Mouse (Mus musculus): ENCODE results near the gene Tpst1. TPM values are rescaled to one million over a fixed set of nuclear protein-coding genes. Genes with fewer than 3 reads are reported as not detected.

The Tpst1 gene
- total and polyA plus RNA-seq, 3 experiments = 31.7 to 32.3 TPM; not detected in 1

DNA sequence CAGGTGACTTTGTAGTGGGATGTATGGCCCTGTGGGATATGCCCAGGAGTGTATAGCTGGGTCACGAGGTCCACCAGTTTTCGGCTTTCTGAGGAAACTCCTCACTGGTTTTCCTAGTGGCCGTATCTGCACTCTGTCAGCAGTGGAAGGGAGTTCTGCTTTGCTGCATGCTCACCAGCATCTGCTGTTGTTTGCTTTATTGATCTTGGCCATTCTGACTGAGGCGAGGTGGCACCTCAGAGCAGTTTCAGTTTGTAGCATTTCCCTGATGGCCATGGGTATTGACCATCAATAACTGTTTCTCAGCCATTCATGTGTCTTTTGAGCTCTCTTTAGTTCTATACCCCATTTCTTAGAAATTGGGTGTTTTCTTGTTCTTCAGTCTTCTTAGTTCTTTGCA is 17.4 kb upstream of the Tpst1 start:
- Histone ChIP-seq H3K9ac (ENCODE audit: control insufficient read depth, low read depth, low read length, poor library complexity, severe bottlenecking) (no peak overlapping the region), H3K27ac (ENCODE audit: control insufficient read depth, low read depth, low read length) (no peak overlapping the region), H3K4me1 (ENCODE audit: control insufficient read depth in 1 of 2, insufficient read depth in 2 of 2, low read length in 2 of 2) (no peaks in the 10 kb centered on the region), H3K9me3 (replicated peaks; ENCODE audit: insufficient read depth, low read length) (no peaks in the 10 kb centered on the region), H3K27me3 (ENCODE audit: control insufficient read depth in 1 of 2, insufficient read depth in 2 of 2, low read length in 2 of 2) (no peaks in the 10 kb centered on the region), H3K79me2 (ENCODE audit: control insufficient read depth, insufficient read depth, low read length, poor library complexity) (no peaks in the 10 kb centered on the region), H3K36me3 (ENCODE audit: control insufficient read depth in 1 of 2, insufficient read depth in 2 of 2, low read length in 2 of 2) (peaks cover 0 to 9% of the 10 kb centered on the region in 2 experiments; a peak in 2 of 4 replicates), H3K4me3 (ENCODE audit: control insufficient read depth in 1 of 2, insufficient read depth in 1 of 2, low read depth in 2 of 2, low read length in 2 of 2) (no peak overlapping the region)
- no peak for DNase-seq (ENCODE audit: low read depth, low spot score)
- no peak for TF ChIP-seq BHLHE40 (IDR thresholded peaks at IDR 0.05; ENCODE audit: borderline replicate concordance, low read depth, low read length)
- no peak for TF ChIP-seq ZKSCAN1 (IDR thresholded peaks at IDR 0.05; ENCODE audit: low read depth, low read length)
- no peak for TF ChIP-seq POLR2AphosphoS5 (IDR thresholded peaks at IDR 0.05; ENCODE audit: borderline replicate concordance, low read depth, low read length)
- TF ChIP-seq UBTF (IDR thresholded peaks at IDR 0.05; ENCODE audit: borderline replicate concordance, insufficient read depth, low read depth, low read length) = no peak
- TF ChIP-seq RAD21 (IDR thresholded peaks at IDR 0.05; ENCODE audit: low read depth, low read length) = no peak
- no peak for TF ChIP-seq ZC3H11A (IDR thresholded peaks at IDR 0.05; ENCODE audit: low read depth, low read length)
- no peak for TF ChIP-seq JUND (IDR thresholded peaks at IDR 0.05; ENCODE audit: low read depth, low read length)

DNA sequence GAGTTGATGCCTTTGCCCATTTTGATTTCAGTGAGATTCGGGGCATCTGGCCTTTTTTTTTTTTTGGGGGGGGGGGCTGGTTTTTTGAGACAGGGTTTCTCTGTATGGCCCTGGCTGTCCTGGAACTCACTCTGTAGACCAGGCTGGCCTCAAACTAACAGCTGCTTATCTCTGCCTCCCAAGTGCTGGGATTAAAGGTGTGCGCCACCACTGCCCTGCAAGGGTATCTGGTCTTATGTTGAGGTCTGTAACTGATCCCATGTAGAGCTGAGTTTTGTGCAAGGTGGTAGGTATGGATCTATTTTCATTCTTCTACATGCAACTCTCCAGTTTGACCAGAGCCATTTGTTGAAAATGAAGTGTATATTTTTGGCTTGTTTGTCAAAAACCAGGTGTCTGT is 16.8 kb upstream of the Tpst1 start:
- H3K9me3 ChIP-seq (replicated peaks; ENCODE audit: insufficient read depth, low read length) = no peaks in the 10 kb centered on the region
- peaks cover 0 to 9% of the 10 kb centered on the region in 2 experiments; a peak in 2 of 4 replicates for H3K36me3 ChIP-seq (ENCODE audit: control insufficient read depth in 1 of 2, insufficient read depth in 2 of 2, low read length in 2 of 2)
- H3K27ac ChIP-seq (ENCODE audit: control insufficient read depth, low read depth, low read length) = no peak overlapping the region
- no peak for DNase-seq (ENCODE audit: low read depth, low spot score)
- TF ChIP-seq CHD2 (IDR thresholded peaks at IDR 0.05; ENCODE audit: low read length) = no peak
- no peak for TF ChIP-seq TAL1 (IDR thresholded peaks at IDR 0.05; ENCODE audit: low read length)
- no peak for TF ChIP-seq POLR2AphosphoS5 (IDR thresholded peaks at IDR 0.05; ENCODE audit: borderline replicate concordance, low read depth, low read length)
- no peak for TF ChIP-seq GABPA (IDR thresholded peaks at IDR 0.05; ENCODE audit: low read depth, low read length)
- TF ChIP-seq POLR2AphosphoS2 (IDR thresholded peaks at IDR 0.05; ENCODE audit: low read length) = no peak
- no peak for TF ChIP-seq TBP (IDR thresholded peaks at IDR 0.05; ENCODE audit: low read depth, low read length)
- no peak for TF ChIP-seq CTCF (IDR thresholded peaks at IDR 0.05 in 2 of 3, conservative IDR thresholded peaks at IDR 0.05 in 1 of 3; ENCODE audit: control insufficient read depth in 1 of 3, insufficient read depth in 1 of 3, low read depth in 2 of 3, low read length in 3 of 3, poor library complexity in 1 of 3, severe bottlenecking in 1 of 3)
- no peak for TF ChIP-seq MAFK (IDR thresholded peaks at IDR 0.05; ENCODE audit: borderline replicate concordance, low read depth, low read length)
- TF ChIP-seq POLR2A (IDR thresholded peaks at IDR 0.05; ENCODE audit: control insufficient read depth in 1 of 2, insufficient read depth in 1 of 2, low read depth in 1 of 2, low read length in 2 of 2, poor library complexity in 1 of 2) = no peak
- no peak for TF ChIP-seq MEF2A (IDR thresholded peaks at IDR 0.05; ENCODE audit: extremely low read depth, insufficient replicate concordance, low read depth, low read length, poor library complexity, severe bottlenecking)
- H3K4me3 ChIP-seq (ENCODE audit: control insufficient read depth in 1 of 2, insufficient read depth in 1 of 2, low read depth in 2 of 2, low read length in 2 of 2) = no peak overlapping the region
- no peak overlapping the region for H3K9ac ChIP-seq (ENCODE audit: control insufficient read depth, low read depth, low read length, poor library complexity, severe bottlenecking)
- H3K79me2 ChIP-seq (ENCODE audit: control insufficient read depth, insufficient read depth, low read length, poor library complexity) = no peaks in the 10 kb centered on the region
- no peaks in the 10 kb centered on the region for H3K27me3 ChIP-seq (ENCODE audit: control insufficient read depth in 1 of 2, insufficient read depth in 2 of 2, low read length in 2 of 2)
- no peaks in the 10 kb centered on the region for H3K4me1 ChIP-seq (ENCODE audit: control insufficient read depth in 1 of 2, insufficient read depth in 2 of 2, low read length in 2 of 2)

Measured in MEL (cell line).